Mouse (Mus musculus) forebrain, embryonic 13.5 days (tissue): ENCODE measurements at regions not wholly inside any gene's neighbourhood (a gene's known extent, or its start where the extent isn't known, plus 50 kb on each side); places are given as distances from the start of the nearest gene placed in this dataset.

Source experiments
- ATAC-seq: fragments of 200-750 bp; cut with Nextera tagmentation; 2 replicates; pipeline ENCODE4 v1.8.0; 2017
- H3K27ac ChIP-seq: fragments of 300-500 bp; sonication (generic); 2 replicates; pipeline ENCODE4 v1.5.1; 2015; ENCODE audit warnings: inconsistent platforms, mild to moderate bottlenecking, moderate library complexity
- H3K27me3 ChIP-seq: fragments of 300-500 bp; sonication (generic); 2 replicates; pipeline ENCODE4 v1.6.1; 2015; ENCODE audit warnings: mild to moderate bottlenecking, inconsistent platforms
- H3K36me3 ChIP-seq: fragments of 300-500 bp; sonication (generic); 2 replicates; pipeline ENCODE4 v1.6.1; 2015; ENCODE audit warnings: mild to moderate bottlenecking, inconsistent platforms; ENCODE audit not compliant: poor library complexity, severe bottlenecking
- H3K4me1 ChIP-seq: fragments of 300-500 bp; sonication (generic); 2 replicates; pipeline ENCODE4 v1.6.1; 2015; ENCODE audit warnings: inconsistent platforms
- H3K4me2 ChIP-seq: fragments of 300-500 bp; sonication (generic); 2 replicates; pipeline ENCODE4 v1.6.1; 2015; ENCODE audit warnings: inconsistent platforms, mild to moderate bottlenecking, moderate library complexity
- H3K4me3 ChIP-seq: fragments of 300-500 bp; sonication (generic); 2 replicates; pipeline ENCODE4 v1.5.1; 2015; ENCODE audit warnings: mild to moderate bottlenecking, inconsistent platforms
- H3K9ac ChIP-seq: fragments of 300-500 bp; sonication (generic); 2 replicates; pipeline ENCODE4 v1.6.1; 2015; ENCODE audit warnings: mild to moderate bottlenecking, inconsistent platforms
- H3K9me3 ChIP-seq: fragments of 300-500 bp; sonication (generic); replicated peaks from 2 replicates; pipeline ENCODE4 v1.6.1; 2016; ENCODE audit warnings: inconsistent platforms
- WGBS: fragments of 180-500 bp; shearing (Covaris S2); methylation state at CpG from one replicate; pipeline ENCODE4 v1.1.7; 2015; 5-methylcytosine and 5-hydroxymethylcytosine counted together

DNA sequence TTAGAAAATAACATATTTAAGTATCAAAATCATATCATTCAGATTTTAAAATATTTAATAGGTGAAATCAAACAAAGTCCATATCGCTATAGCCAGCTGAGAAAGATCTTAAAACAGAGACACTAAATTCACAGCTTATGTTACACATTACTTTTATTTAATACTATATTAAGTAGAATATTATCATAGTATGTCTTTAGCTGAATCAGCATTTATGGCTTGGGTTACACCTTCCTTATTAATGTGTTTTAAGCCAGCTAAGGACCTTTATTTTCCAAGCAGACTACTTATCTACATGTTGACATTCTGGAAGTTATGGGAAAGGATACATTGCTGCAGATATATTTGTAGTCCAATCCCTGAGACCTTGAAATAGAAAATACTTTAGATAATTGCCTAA is 684.9 kb upstream of the Adgrl4 start:
- Histone ChIP-seq H3K4me2 (no peak overlapping the region), H3K27me3 (no peaks in the 10 kb centered on the region), H3K9me3 (no peaks in the 10 kb centered on the region), H3K36me3 (no peaks in the 10 kb centered on the region), H3K27ac (no peak overlapping the region), H3K9ac (no peak overlapping the region), H3K4me3 (no peak overlapping the region), H3K4me1 (no peaks in the 10 kb centered on the region)
- 98% methylated on average over 1 of the region's 1 CpGs for WGBS
- no peak for ATAC-seq

DNA sequence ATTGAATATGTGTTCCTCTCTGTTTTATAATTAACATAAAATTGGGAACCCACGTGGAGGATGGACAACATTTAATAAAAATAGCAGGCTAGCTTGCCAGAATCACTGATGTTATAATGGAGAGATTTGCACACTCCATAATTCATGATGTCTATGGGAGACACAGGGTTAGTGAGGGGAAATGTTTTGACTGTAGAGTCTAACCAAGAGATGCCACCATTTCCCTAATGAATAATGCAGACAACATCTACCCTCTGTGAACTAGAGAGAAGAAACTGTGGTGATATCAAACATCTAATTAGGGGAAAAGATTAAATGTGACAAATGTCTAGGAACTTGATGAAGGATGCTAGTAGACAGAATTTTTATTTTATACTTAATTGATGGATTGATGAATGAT is 677.8 kb upstream of the Adgrl4 start:
- no peaks in the 10 kb centered on the region for H3K9me3 ChIP-seq
- peak; percentile 89 for ATAC-seq
- H3K27me3 ChIP-seq: no peaks in the 10 kb centered on the region
- H3K9ac ChIP-seq: no peak overlapping the region
- no peak overlapping the region for H3K27ac ChIP-seq
- WGBS: 42% methylated on average over 1 of the region's 1 CpGs
- no peak overlapping the region for H3K4me2 ChIP-seq
- no peaks in the 10 kb centered on the region for H3K36me3 ChIP-seq
- no peak overlapping the region for H3K4me3 ChIP-seq
- H3K4me1 ChIP-seq: no peaks in the 10 kb centered on the region

DNA sequence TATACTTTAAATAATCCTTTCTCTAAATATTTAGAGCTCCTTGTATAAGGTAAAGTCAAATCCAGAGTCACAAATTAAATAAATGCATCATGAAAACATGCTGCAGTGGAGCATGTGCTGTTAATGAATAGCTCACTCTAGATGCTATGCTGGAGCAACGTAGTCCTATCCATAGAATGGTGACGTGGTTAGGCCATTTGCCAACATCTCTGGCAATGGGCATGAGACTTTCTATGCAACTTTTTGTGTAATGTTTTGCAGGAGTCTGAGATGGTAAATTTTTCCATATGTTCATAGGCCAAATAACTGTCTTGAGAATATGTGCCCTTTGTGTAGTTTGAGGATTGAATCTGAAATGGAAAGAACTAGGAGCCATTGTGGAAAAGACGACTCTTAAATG is 653.1 kb upstream of the Adgrl4 start:
- H3K9me3 ChIP-seq: no peaks in the 10 kb centered on the region
- H3K9ac ChIP-seq: no peak overlapping the region
- H3K36me3 ChIP-seq: no peaks in the 10 kb centered on the region
- WGBS: 84% methylated on average over 3 of the region's 3 CpGs
- H3K27me3 ChIP-seq: no peaks in the 10 kb centered on the region
- no peak overlapping the region for H3K27ac ChIP-seq
- no peak overlapping the region for H3K4me2 ChIP-seq
- no peak overlapping the region for H3K4me3 ChIP-seq
- ATAC-seq: no peak
- no peaks in the 10 kb centered on the region for H3K4me1 ChIP-seq

DNA sequence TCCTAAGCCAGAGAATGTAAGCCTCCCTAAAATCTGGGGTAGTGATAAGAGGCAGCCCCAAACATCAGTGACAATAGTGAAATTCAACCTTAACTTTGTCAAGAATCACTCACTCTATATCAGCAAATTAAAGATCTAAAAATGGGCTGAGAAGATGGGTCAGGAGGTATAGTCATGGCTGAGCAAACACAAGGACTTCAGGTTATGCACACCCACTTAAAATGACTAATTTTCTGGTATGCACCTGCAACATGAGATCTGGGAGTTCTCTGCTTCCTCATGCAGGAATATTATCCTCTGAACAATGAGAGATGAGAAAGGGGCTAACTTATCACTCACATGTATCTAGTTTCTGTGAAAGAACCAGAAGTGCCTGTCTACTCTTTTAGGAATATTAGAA is 619.9 kb upstream of the Adgrl4 start:
- no peak overlapping the region for H3K9ac ChIP-seq
- H3K4me2 ChIP-seq: no peak overlapping the region
- H3K27ac ChIP-seq: no peak overlapping the region
- no peaks in the 10 kb centered on the region for H3K4me1 ChIP-seq
- H3K4me3 ChIP-seq: no peak overlapping the region
- ATAC-seq: no peak
- H3K36me3 ChIP-seq: no peaks in the 10 kb centered on the region
- no peaks in the 10 kb centered on the region for H3K27me3 ChIP-seq
- H3K9me3 ChIP-seq: no peaks in the 10 kb centered on the region

DNA sequence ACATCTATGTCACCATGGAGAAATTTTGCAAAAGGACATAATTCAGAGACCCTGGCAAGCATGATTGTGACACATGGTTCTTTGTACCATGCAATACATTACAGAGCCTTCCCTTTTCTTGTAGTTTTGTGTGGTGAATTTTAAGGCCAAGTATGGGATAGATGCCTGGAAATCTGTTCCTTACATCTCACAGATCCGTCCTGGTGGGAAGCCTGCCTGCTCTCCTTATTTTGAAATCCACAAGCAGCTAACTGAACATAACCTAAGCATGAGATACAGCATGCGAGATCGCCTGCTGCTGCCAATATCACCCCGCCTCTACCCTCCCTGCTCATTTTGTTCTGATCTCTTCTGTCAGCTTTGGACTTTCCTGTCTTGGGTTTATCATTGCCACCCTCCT is 618.3 kb upstream of the Adgrl4 start:
- 71% methylated on average over 4 of the region's 4 CpGs for WGBS
- no peak overlapping the region for H3K4me2 ChIP-seq
- H3K9ac ChIP-seq: no peak overlapping the region
- H3K27me3 ChIP-seq: no peaks in the 10 kb centered on the region
- no peak overlapping the region for H3K27ac ChIP-seq
- no peaks in the 10 kb centered on the region for H3K9me3 ChIP-seq
- peak; percentile 68; the same call in 1 of the 2 replicates for ATAC-seq
- no peaks in the 10 kb centered on the region for H3K36me3 ChIP-seq
- no peak overlapping the region for H3K4me3 ChIP-seq
- H3K4me1 ChIP-seq: no peaks in the 10 kb centered on the region

DNA sequence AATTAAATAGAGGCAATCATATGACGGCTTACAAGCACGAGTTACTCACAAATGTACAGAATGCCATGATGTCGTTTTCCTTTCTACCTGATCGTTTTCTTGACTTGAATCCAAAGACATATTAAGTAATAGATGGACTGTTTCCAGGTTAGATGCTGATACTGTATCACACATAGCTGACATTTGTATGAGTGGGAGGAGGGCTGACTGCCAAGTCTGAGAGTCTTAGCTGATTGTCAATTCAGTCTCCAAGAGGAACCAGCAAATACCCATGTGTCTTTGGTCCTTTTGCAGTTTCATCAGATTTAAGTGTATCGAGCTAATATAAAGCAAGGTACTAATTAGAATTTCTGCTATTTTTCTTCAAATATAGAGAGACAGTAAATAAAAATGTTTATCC is 617.6 kb upstream of the Adgrl4 start:
- Histone ChIP-seq H3K27me3 (no peaks in the 10 kb centered on the region), H3K4me2 (no peak overlapping the region), H3K36me3 (no peaks in the 10 kb centered on the region), H3K4me3 (no peak overlapping the region), H3K4me1 (no peaks in the 10 kb centered on the region), H3K27ac (no peak overlapping the region), H3K9me3 (no peaks in the 10 kb centered on the region), H3K9ac (no peak overlapping the region)
- 70% methylated on average over 5 of the region's 5 CpGs for WGBS
- ATAC-seq: 0 out of 2 replicates have a peak, but pooled peaks have one; percentile 38

DNA sequence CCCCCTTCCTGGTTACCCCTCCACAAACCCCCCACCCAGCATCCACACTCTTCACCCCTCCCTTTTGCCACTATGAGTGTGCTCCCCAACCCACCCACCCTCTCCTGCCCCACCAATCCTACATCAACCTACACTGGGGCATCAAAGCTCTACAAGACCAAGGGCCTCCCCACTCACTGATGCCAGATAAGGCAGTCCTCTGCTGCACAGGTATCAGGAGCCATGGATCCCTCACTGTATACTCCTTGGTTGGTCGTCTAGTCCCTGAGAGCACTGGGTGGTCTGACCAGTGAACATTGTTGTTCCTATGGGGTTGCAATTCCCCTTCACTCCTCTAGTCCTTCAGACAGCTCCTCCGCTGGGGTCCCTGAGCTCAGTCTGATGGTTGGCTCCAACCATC is 591.7 kb upstream of the Adgrl4 start:
- Histone ChIP-seq H3K9ac (no peak overlapping the region), H3K27me3 (no peaks in the 10 kb centered on the region), H3K9me3 (no peaks in the 10 kb centered on the region), H3K4me2 (no peak overlapping the region), H3K36me3 (no peaks in the 10 kb centered on the region), H3K4me3 (no peak overlapping the region), H3K27ac (no peak overlapping the region), H3K4me1 (no peaks in the 10 kb centered on the region)
- no peak for ATAC-seq
- WGBS: 98% methylated on average over 2 of the region's 2 CpGs

DNA sequence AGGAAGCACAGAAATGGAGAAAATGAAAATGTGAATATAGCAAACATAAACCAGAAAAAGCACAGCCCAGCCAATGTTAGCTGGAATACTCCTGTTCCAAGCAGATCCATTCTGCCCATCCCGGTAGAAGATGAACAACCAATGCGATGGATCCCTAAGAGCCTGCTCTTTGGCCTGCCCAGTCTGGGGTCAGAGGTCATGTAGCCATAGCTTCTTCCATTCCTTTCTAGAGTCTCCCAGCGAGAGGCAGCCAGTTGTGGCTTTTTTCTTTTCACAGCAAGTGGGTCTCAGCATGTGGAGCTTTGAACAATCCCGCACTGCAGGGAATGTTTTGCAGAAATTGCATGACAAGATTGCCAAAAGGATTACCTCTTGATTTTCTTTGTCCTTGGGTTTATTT is 585.6 kb upstream of the Adgrl4 start:
- Histone ChIP-seq H3K9me3 (no peaks in the 10 kb centered on the region), H3K4me3 (no peak overlapping the region), H3K4me2 (no peak overlapping the region), H3K27ac (no peak overlapping the region), H3K4me1 (no peaks in the 10 kb centered on the region), H3K36me3 (no peaks in the 10 kb centered on the region), H3K27me3 (no peaks in the 10 kb centered on the region), H3K9ac (no peak overlapping the region)
- no peak for ATAC-seq
- WGBS: 7% methylated on average over 4 of the region's 4 CpGs

DNA sequence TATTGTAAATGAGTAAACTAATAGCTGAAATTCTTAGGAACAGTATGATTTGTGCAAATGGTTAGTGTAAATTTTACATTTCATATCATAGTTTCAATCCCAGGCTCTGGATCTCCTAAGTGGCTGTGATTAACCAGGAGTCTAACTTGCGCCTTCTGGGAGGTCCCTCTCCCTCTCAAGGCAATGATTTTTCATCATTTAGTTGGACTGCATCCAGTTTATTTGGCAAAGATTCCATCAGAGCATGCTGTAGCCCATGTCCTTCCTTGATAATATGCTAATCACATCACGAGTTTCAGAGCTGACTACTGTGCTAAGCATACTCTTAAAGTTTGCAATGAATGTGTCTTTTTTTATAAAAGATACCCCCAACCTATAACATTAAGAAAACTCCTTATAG is 541.0 kb upstream of the Adgrl4 start:
- ATAC-seq: no peak
- no peak overlapping the region for H3K9ac ChIP-seq
- no peaks in the 10 kb centered on the region for H3K27me3 ChIP-seq
- no peaks in the 10 kb centered on the region for H3K9me3 ChIP-seq
- H3K4me3 ChIP-seq: no peak overlapping the region
- WGBS: 75% methylated on average over 2 of the region's 2 CpGs
- H3K36me3 ChIP-seq: no peaks in the 10 kb centered on the region
- no peaks in the 10 kb centered on the region for H3K4me1 ChIP-seq
- no peak overlapping the region for H3K4me2 ChIP-seq
- H3K27ac ChIP-seq: no peak overlapping the region

DNA sequence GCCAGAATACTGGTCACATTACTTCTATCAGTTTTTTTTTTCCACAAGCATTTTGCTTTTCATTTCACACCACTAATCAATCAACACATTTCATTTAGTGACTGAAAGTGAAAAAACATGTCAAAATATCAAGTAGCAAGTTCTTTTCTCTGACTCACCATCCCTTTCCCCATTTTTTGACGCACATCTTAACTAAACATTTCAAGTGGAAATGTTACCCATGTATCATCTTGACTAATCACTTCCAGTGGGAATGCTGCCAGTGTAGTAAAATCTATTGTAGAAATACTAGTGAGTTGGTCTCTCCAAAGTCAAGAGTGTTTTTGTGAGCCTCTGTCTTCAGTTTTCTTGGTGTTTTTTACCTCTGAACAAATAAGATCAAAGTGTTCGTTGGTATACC is 527.6 kb upstream of the Adgrl4 start:
- no peak overlapping the region for H3K27ac ChIP-seq
- 90% methylated on average over 2 of the region's 2 CpGs for WGBS
- ATAC-seq: no peak
- H3K36me3 ChIP-seq: no peaks in the 10 kb centered on the region
- H3K27me3 ChIP-seq: no peaks in the 10 kb centered on the region
- H3K4me3 ChIP-seq: no peak overlapping the region
- no peaks in the 10 kb centered on the region for H3K9me3 ChIP-seq
- no peak overlapping the region for H3K4me2 ChIP-seq
- no peak overlapping the region for H3K9ac ChIP-seq
- H3K4me1 ChIP-seq: no peaks in the 10 kb centered on the region

DNA sequence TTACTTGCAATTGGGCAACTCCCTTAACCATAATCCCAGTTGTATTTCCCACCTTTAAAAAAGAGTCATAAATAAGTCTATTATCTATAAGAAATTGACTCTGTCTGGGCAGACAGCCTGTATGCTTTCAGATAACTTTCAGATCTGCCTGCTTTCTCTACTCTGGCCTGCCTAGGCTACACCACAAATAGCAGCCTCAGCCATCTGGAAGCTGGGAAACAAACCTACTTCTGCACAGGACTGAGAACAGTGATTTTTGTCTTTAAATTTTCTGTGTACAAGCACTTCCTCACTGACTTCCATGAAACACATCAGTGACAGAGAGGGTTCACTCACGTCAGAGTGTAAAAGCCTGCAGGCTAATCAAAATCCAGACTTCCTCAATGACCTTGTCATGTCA is 482.8 kb upstream of the Adgrl4 start:
- H3K27me3 ChIP-seq: no peaks in the 10 kb centered on the region
- H3K9ac ChIP-seq: no peak overlapping the region
- H3K4me2 ChIP-seq: no peak overlapping the region
- H3K36me3 ChIP-seq: no peaks in the 10 kb centered on the region
- 73% methylated on average over 1 of the region's 1 CpGs for WGBS
- ATAC-seq: no peak
- no peaks in the 10 kb centered on the region for H3K9me3 ChIP-seq
- H3K4me1 ChIP-seq: no peaks in the 10 kb centered on the region
- no peak overlapping the region for H3K4me3 ChIP-seq
- no peak overlapping the region for H3K27ac ChIP-seq

DNA sequence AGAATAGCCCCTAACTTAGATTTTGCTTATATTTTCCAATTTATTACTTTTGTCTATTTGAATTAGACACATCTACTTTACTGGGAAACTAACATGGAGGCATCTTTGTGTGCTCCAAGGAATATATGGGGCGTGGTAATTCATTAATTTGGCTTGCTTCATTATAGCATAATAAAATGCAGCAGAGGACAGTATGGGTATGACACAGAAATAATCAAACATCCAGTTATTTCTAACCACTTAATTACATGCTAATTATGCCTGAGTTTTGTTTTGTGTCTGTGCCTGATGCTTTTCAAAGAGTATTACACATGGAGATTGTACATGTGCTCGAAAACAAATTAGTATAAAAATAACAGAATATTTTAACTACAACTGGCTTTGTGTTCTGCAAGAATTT is 438.0 kb upstream of the Adgrl4 start:
- H3K9ac ChIP-seq: no peak overlapping the region
- H3K4me2 ChIP-seq: no peak overlapping the region
- 63% methylated on average over 2 of the region's 2 CpGs for WGBS
- H3K36me3 ChIP-seq: no peaks in the 10 kb centered on the region
- H3K9me3 ChIP-seq: no peaks in the 10 kb centered on the region
- H3K4me3 ChIP-seq: no peak overlapping the region
- no peaks in the 10 kb centered on the region for H3K4me1 ChIP-seq
- no peaks in the 10 kb centered on the region for H3K27me3 ChIP-seq
- peak; percentile 28; the same call in 1 of the 2 replicates for ATAC-seq
- H3K27ac ChIP-seq: no peak overlapping the region

DNA sequence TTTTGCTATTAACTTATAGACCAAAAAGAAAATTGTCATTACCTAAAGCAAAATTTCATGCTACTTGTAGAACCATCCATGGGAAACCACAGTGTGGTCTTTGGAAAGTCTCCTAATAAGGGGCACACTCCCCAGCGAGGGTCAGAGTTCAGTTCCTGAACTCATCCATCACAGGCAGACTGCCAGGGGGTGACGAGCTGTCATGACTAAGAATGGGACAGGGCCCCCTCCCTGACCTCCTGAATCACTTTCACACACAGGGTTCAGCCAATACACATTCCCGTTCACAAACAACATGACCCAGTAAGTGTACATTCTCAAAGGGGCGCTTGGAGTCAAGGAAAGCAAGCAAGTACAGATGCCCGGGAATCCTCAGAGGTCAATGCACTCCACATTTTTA is 437.5 kb upstream of the Adgrl4 start:
- H3K4me1 ChIP-seq: no peaks in the 10 kb centered on the region
- 33% methylated on average over 5 of the region's 5 CpGs for WGBS
- 0 out of 2 replicates have a peak, but pooled peaks have one; percentile 19 for ATAC-seq

More for the DNA sequence above, 437.5 kb upstream of the Adgrl4 start:
- Histone ChIP-seq H3K4me2 (no peak overlapping the region), H3K9me3 (no peaks in the 10 kb centered on the region), H3K27ac (no peak overlapping the region), H3K27me3 (no peaks in the 10 kb centered on the region), H3K9ac (no peak overlapping the region), H3K4me3 (no peak overlapping the region), H3K36me3 (no peaks in the 10 kb centered on the region)
